Mouse (Mus musculus) liver, embryonic 14.5 days (tissue): ENCODE measurements around the gene Ppfia3. TPM values are rescaled to one million over a fixed set of nuclear protein-coding genes. Genes with fewer than 3 reads are reported as not detected.

ENCODE experiments used
- ATAC-seq: fragments of 200-750 bp; cut with Nextera tagmentation; 2 replicates; pipeline ENCODE4 v1.8.0; 2017; ENCODE audit warnings: moderate number of reproducible peaks, mild to moderate bottlenecking, moderate library complexity; ENCODE audit not compliant: insufficient read depth
- DNase-seq, 3 experiments: peaks; one replicate each; pipeline ENCODE4 v3.0.0-alpha.2; 2012 to 2013; ENCODE audit warnings: low read depth in 3 of 3, low spot score in 3 of 3
- H3K27ac ChIP-seq: fragments of 300-500 bp; sonication (generic); 2 replicates; pipeline ENCODE4 v1.5.1; 2014; ENCODE audit warnings: moderate library complexity, mild to moderate bottlenecking, control low read depth, inconsistent platforms
- H3K27me3 ChIP-seq: fragments of 300-500 bp; sonication (generic); 2 replicates; pipeline ENCODE4 v1.6.1; 2014; ENCODE audit warnings: mild to moderate bottlenecking, low read length, moderate library complexity; ENCODE audit not compliant: control insufficient read depth, insufficient read depth
- H3K36me3 ChIP-seq: fragments of 300-500 bp; sonication (generic); replicated peaks from 2 replicates; pipeline ENCODE4 v1.6.1; 2014; ENCODE audit warnings: low read depth; ENCODE audit not compliant: control insufficient read depth, insufficient read depth
- H3K4me1 ChIP-seq, 2 experiments: fragments of 200-500 bp in 1 of 2; fragments of 300-500 bp in 1 of 2; sonication (generic) in 1 of 2; replicated peaks; 2 replicates each; pipeline ENCODE4 v1.6.1; 2012 to 2014; ENCODE audit warnings: antibody characterized with exemption in 1 of 2, inconsistent platforms in 1 of 2, low read length in 1 of 2; ENCODE audit not compliant: control insufficient read depth in 2 of 2, insufficient read depth in 2 of 2
- H3K4me2 ChIP-seq: fragments of 300-500 bp; sonication (generic); 2 replicates; pipeline ENCODE4 v1.6.1; 2014; ENCODE audit warnings: low read depth, mild to moderate bottlenecking, control low read depth, moderate library complexity
- H3K4me3 ChIP-seq, 2 experiments: fragments of 200-500 bp in 1 of 2; fragments of 300-500 bp in 1 of 2; sonication (generic) in 1 of 2; 2 replicates each; pipeline ENCODE4 v1.5.1; 2012 to 2014; ENCODE audit warnings: low read depth in 2 of 2, low read length in 2 of 2, mild to moderate bottlenecking in 2 of 2, control low read depth in 1 of 2, inconsistent platforms in 1 of 2, moderate library complexity in 1 of 2; ENCODE audit not compliant: insufficient read depth in 1 of 2
- H3K9ac ChIP-seq: fragments of 300-500 bp; sonication (generic); replicated peaks from 2 replicates; pipeline ENCODE4 v1.6.1; 2014; ENCODE audit warnings: mild to moderate bottlenecking, control low read depth, moderate library complexity
- H3K9me3 ChIP-seq: fragments of 300-500 bp; sonication (generic); 2 replicates; pipeline ENCODE4 v1.6.1; 2016; ENCODE audit warnings: low read length, mixed read lengths; ENCODE audit not compliant: control insufficient read depth
- CTCF ChIP-seq: IDR thresholded peaks from 2 replicates; pipeline ENCODE4 v1.5.1; 2016; ENCODE audit warnings: antibody characterized with exemption, low read depth, control low read depth
- EP300 ChIP-seq: IDR thresholded peaks from 2 replicates; pipeline ENCODE4 v1.6.1; 2016; ENCODE audit warnings: antibody characterized with exemption, low read depth
- WGBS: fragments of 180-500 bp; shearing (Covaris S2); extraction: QIAGEN DNeasy Blood & Tissue Kit; methylation state at CpG from one replicate; pipeline ENCODE4 v1.1.7; 2014; ENCODE audit not compliant: insufficient replicate concordance; 5-methylcytosine and 5-hydroxymethylcytosine counted together
- polyA plus RNA-seq, 2 experiments: library from polyadenylated mRNA; depleted of rRNA in 1 of 2; stranded (reverse) in 1 of 2; unstranded in 1 of 2; fragments of >200 nt; fragmentation: Nextera tagmentation in 1 of 2; extraction: Ambion mirVana in 1 of 2; gene quantifications; 2 replicates each; pipeline versions ENCODE4 v1.2.1 to v1.2.3; 2012 to 2014

Ppfia3 gene
- polyA plus RNA-seq, 2 experiments = 0.21 TPM; not detected in 1

- Histone ChIP-seq H3K36me3 (no peaks in the 10 kb centered on the region), H3K4me3 (no peak overlapping the region), H3K27ac (no peak overlapping the region), H3K27me3 (no peaks in the 10 kb centered on the region), H3K4me1 (no peaks in the 10 kb centered on the region), H3K9ac (no peak overlapping the region), H3K4me2 (no peak overlapping the region), H3K9me3 (no peaks in the 10 kb centered on the region)
- no peak for TF ChIP-seq EP300
- no peak for TF ChIP-seq CTCF
- DNase-seq (no peak), ATAC-seq (no peak)
- WGBS = 60% methylated on average over 5 of the region's 5 CpGs
These were observed 43.8 kb downstream of the Ppfia3 start for GRCm38 (mm10) chr7:45323069-45323468.

GRCm38 (mm10) chr7:45322245-45322644 is 44.6 kb downstream of the Ppfia3 start:
- TF ChIP-seq CTCF (no peak), EP300 (no peak)
- no peak overlapping the region for H3K27ac ChIP-seq
- WGBS = 70% methylated on average over 4 of the region's 4 CpGs
- H3K9me3 ChIP-seq = no peaks in the 10 kb centered on the region
- ATAC-seq (no peak), DNase-seq (no peak)
- H3K9ac ChIP-seq = no peak overlapping the region
- H3K27me3 ChIP-seq = no peaks in the 10 kb centered on the region
- no peaks in the 10 kb centered on the region for H3K36me3 ChIP-seq
- H3K4me1 ChIP-seq = no peaks in the 10 kb centered on the region
- no peak overlapping the region for H3K4me3 ChIP-seq
- H3K4me2 ChIP-seq = no peak overlapping the region

GRCm38 (mm10) chr7:45316536-45316935 is 50.3 kb downstream of the Ppfia3 start:
- DNase-seq = no peak
- no peak overlapping the region for H3K9ac ChIP-seq
- H3K27ac ChIP-seq = no peak overlapping the region
- WGBS = 80% methylated on average over 14 of the region's 14 CpGs
- no peak overlapping the region for H3K4me3 ChIP-seq
- ATAC-seq = no peak
- H3K4me2 ChIP-seq = no peak overlapping the region
- no peaks in the 10 kb centered on the region for H3K27me3 ChIP-seq
- no peaks in the 10 kb centered on the region for H3K9me3 ChIP-seq
- TF ChIP-seq CTCF (no peak), EP300 (no peak)
- H3K4me1 ChIP-seq = no peaks in the 10 kb centered on the region
- no peaks in the 10 kb centered on the region for H3K36me3 ChIP-seq

GRCm38 (mm10) chr7:45315182-45315701 is 51.6 kb downstream of the Ppfia3 start:
- Histone ChIP-seq H3K27ac (no peak overlapping the region), H3K4me3 (no peak overlapping the region), H3K36me3 (no peaks in the 10 kb centered on the region), H3K9ac (no peak overlapping the region), H3K4me1 (no peaks in the 10 kb centered on the region), H3K27me3 (no peaks in the 10 kb centered on the region), H3K9me3 (no peaks in the 10 kb centered on the region), H3K4me2 (no peak overlapping the region)
- 66% methylated on average over 10 of the region's 10 CpGs for WGBS
- ATAC-seq = no peak
- TF ChIP-seq EP300 = no peak
- TF ChIP-seq CTCF = no peak
- no peak for DNase-seq

- H3K4me3 ChIP-seq = no peak overlapping the region
- no peaks in the 10 kb centered on the region for H3K36me3 ChIP-seq
- 45% methylated on average over 9 of the region's 9 CpGs for WGBS
- DNase-seq = no peak
- H3K27me3 ChIP-seq = no peaks in the 10 kb centered on the region
- no peaks in the 10 kb centered on the region for H3K9me3 ChIP-seq
- H3K9ac ChIP-seq = no peak overlapping the region
- H3K4me1 ChIP-seq = no peaks in the 10 kb centered on the region
- ATAC-seq = no peak
- H3K4me2 ChIP-seq = no peak overlapping the region
- no peak for TF ChIP-seq EP300
- TF ChIP-seq CTCF = no peak
- H3K27ac ChIP-seq = no peak overlapping the region
These were observed 53.3 kb downstream of the Ppfia3 start for GRCm38 (mm10) chr7:45313495-45313894.
